Mouse (Mus musculus) heart, postnatal 0 days (tissue): ENCODE data around the gene Mgat2. TPM values are rescaled to one million over a fixed set of nuclear protein-coding genes. Genes with fewer than 3 reads are reported as not detected.

Source experiments
- ATAC-seq: fragments of 200-750 bp; cut with Nextera tagmentation; 2 replicates; pipeline ENCODE4 v1.8.0; 2017; ENCODE audit warnings: low read depth, moderate number of reproducible peaks, moderate library complexity; ENCODE audit not compliant: insufficient read depth
- DNase-seq: peaks from one replicate; pipeline ENCODE4 v3.0.0-alpha.2; 2016; ENCODE audit warnings: low spot score
- H3K27ac ChIP-seq: fragments of 300-500 bp; sonication (generic); 2 replicates; pipeline ENCODE4 v1.5.1; 2014; ENCODE audit warnings: low read depth, mild to moderate bottlenecking
- H3K27me3 ChIP-seq: fragments of 300-500 bp; sonication (generic); 2 replicates; pipeline ENCODE4 v1.6.1; 2014; ENCODE audit warnings: low read length, mixed read lengths; ENCODE audit not compliant: control insufficient read depth, insufficient read depth
- H3K36me3 ChIP-seq: fragments of 300-500 bp; sonication (generic); replicated peaks from 2 replicates; pipeline ENCODE4 v1.6.1; 2014; ENCODE audit warnings: low read length, mixed read lengths; ENCODE audit not compliant: control insufficient read depth, insufficient read depth
- H3K4me1 ChIP-seq: fragments of 300-500 bp; sonication (generic); 2 replicates; pipeline ENCODE4 v1.6.1; 2014; ENCODE audit warnings: antibody characterized with exemption; ENCODE audit not compliant: control insufficient read depth, insufficient read depth
- H3K4me2 ChIP-seq: fragments of 300-500 bp; sonication (generic); 2 replicates; pipeline ENCODE4 v1.6.1; 2014; ENCODE audit warnings: low read depth, mild to moderate bottlenecking, low read length, moderate library complexity
- H3K4me3 ChIP-seq: fragments of 300-500 bp; sonication (generic); 2 replicates; pipeline ENCODE4 v1.5.1; 2014; ENCODE audit warnings: low read depth, low read length
- H3K9ac ChIP-seq: fragments of 300-500 bp; sonication (generic); replicated peaks from 2 replicates; pipeline ENCODE4 v1.6.1; 2014; ENCODE audit warnings: low read depth, low read length, mixed read lengths
- H3K9me3 ChIP-seq: fragments of 300-500 bp; sonication (generic); replicated peaks from 2 replicates; pipeline ENCODE4 v1.6.1; 2016; ENCODE audit warnings: low read length; ENCODE audit not compliant: control insufficient read depth
- CTCF ChIP-seq: IDR thresholded peaks from 2 replicates; pipeline ENCODE4 v1.5.1; 2016; ENCODE audit warnings: antibody characterized with exemption, control low read depth, low read depth
- EP300 ChIP-seq: IDR thresholded peaks from 2 replicates; pipeline ENCODE4 v1.6.1; 2016; ENCODE audit warnings: antibody characterized with exemption, low read depth
- WGBS: fragments of 180-500 bp; shearing (Covaris S2); extraction: QIAGEN DNeasy Blood & Tissue Kit; methylation state at CpG from one replicate; pipeline ENCODE4 v1.1.7; 2014; 5-methylcytosine and 5-hydroxymethylcytosine counted together
- polyA plus RNA-seq: library from polyadenylated mRNA; unstranded; fragments of >200 nt; fragmentation: Nextera tagmentation; extraction: Ambion mirVana; gene quantifications from 2 replicates; pipeline ENCODE4 v1.2.1, GENCODE M21; 2015
- total RNA-seq: library from RNA; depleted of rRNA; stranded (reverse); fragments of >200 nt; gene quantifications from 2 replicates; pipeline ENCODE4 v1.2.3, GENCODE M21; 2014; ENCODE audit warnings: low replicate concordance

Gene Mgat2
- total and polyA plus RNA-seq, 2 experiments from 2014 or later: 28.2 to 43.1 TPM

GRCm38 (mm10) chr12:69207926-69208325 is 24.0 kb downstream of the Mgat2 start:
- no peak for ATAC-seq
- 92% methylated on average over 7 of the region's 7 CpGs for WGBS
- Histone ChIP-seq H3K27ac (no peak overlapping the region), H3K27me3 (no peaks in the 10 kb centered on the region), H3K36me3 (peaks cover 11% of the 10 kb centered on the region; the same call in 1 of the 2 replicates), H3K9me3 (no peaks in the 10 kb centered on the region), H3K4me1 (no peaks in the 10 kb centered on the region), H3K4me2 (no peak overlapping the region), H3K4me3 (no peak overlapping the region), H3K9ac (no peak overlapping the region)
- DNase-seq: no peak
- TF ChIP-seq CTCF (no peak), EP300 (no peak)

- no peak overlapping the region for H3K4me3 ChIP-seq
- no peaks in the 10 kb centered on the region for H3K27me3 ChIP-seq
- WGBS: 88% methylated on average over 2 of the region's 2 CpGs
- no peaks in the 10 kb centered on the region for H3K9me3 ChIP-seq
- ATAC-seq: no peak
- H3K9ac ChIP-seq: no peak overlapping the region
- DNase-seq: no peak
- H3K4me2 ChIP-seq: no peak overlapping the region
- no peaks in the 10 kb centered on the region for H3K4me1 ChIP-seq
- no peak for TF ChIP-seq EP300
- peak; percentile 18; the same call in 1 of the 2 replicates for TF ChIP-seq CTCF
- H3K36me3 ChIP-seq: 0 out of 2 replicates have a peak, but pooled peaks cover 12% of the 10 kb centered on the region
- H3K27ac ChIP-seq: no peak overlapping the region
These were observed 24.6 kb downstream of the Mgat2 start for GRCm38 (mm10) chr12:69208520-69208919.

GRCm38 (mm10) chr12:69210056-69210979 is 26.4 kb downstream of the Mgat2 start:
- no peak overlapping the region for H3K4me3 ChIP-seq
- H3K27me3 ChIP-seq: no peaks in the 10 kb centered on the region
- no peaks in the 10 kb centered on the region for H3K9me3 ChIP-seq
- ATAC-seq: 0 out of 2 replicates have a peak, but pooled peaks have one; percentile 13
- DNase-seq: no peak
- peak overlapping the region; percentile 27; the same call in 1 of the 2 replicates for H3K27ac ChIP-seq
- H3K9ac ChIP-seq: no peak overlapping the region
- TF ChIP-seq EP300 (no peak), CTCF (no peak)
- no peaks in the 10 kb centered on the region for H3K4me1 ChIP-seq
- peaks cover 16% of the 10 kb centered on the region; the same call in 1 of the 2 replicates for H3K36me3 ChIP-seq
- no peak overlapping the region for H3K4me2 ChIP-seq
- 70% methylated on average over 18 of the region's 18 CpGs for WGBS

GRCm38 (mm10) chr12:69211057-69211456 is 27.1 kb downstream of the Mgat2 start:
- peak; percentile 78 for DNase-seq
- 39% methylated on average over 5 of the region's 5 CpGs for WGBS
- TF ChIP-seq CTCF (peak; percentile 54), EP300 (no peak)
- Histone ChIP-seq H3K36me3 (peaks cover 16% of the 10 kb centered on the region; the same call in 1 of the 2 replicates), H3K4me1 (no peaks in the 10 kb centered on the region), H3K9me3 (no peaks in the 10 kb centered on the region), H3K4me3 (no peak overlapping the region), H3K9ac (no peak overlapping the region), H3K27ac (peak overlapping the region; percentile 51; the same call in 1 of the 2 replicates), H3K4me2 (peak overlapping the region; percentile 10; the same call in 1 of the 2 replicates), H3K27me3 (no peaks in the 10 kb centered on the region)
- ATAC-seq: peak; percentile 67; the same call in 1 of the 2 replicates

- DNase-seq (no peak), ATAC-seq (no peak)
- H3K9me3 ChIP-seq: no peaks in the 10 kb centered on the region
- no peak overlapping the region for H3K27ac ChIP-seq
- H3K9ac ChIP-seq: no peak overlapping the region
- H3K36me3 ChIP-seq: peaks cover 12% of the 10 kb centered on the region; the same call in 1 of the 2 replicates
- TF ChIP-seq EP300: no peak
- TF ChIP-seq CTCF: no peak
- no peaks in the 10 kb centered on the region for H3K4me1 ChIP-seq
- no peaks in the 10 kb centered on the region for H3K27me3 ChIP-seq
- H3K4me2 ChIP-seq: no peak overlapping the region
- no peak overlapping the region for H3K4me3 ChIP-seq
- WGBS: 90% methylated on average over 13 of the region's 13 CpGs
These were observed 29.3 kb downstream of the Mgat2 start for GRCm38 (mm10) chr12:69213186-69213777.
